ENCODE assay signal across 15 mouse cellular contexts in genomic region chr1:54905632-54906031, GRCm38 (mm10). TPM values are rescaled to one million over a fixed set of nuclear protein-coding genes. Genes with fewer than 3 reads are reported as not detected.
A peak's percentile ranks its signal among the peaks of the same experiment; 100 is the strongest.
DNase-seq lines count a peak whose midpoint lies in the region; ATAC-seq and TF ChIP-seq lines count a peak whose summit lies in the region.
"Had no signal": no experiment of that assay in that cellular context is flagged by ENCODE, and none has a peak within 500 bp of the region (broad histone marks: within the 10 kb centered on the region; RNA-seq: fewer than 3 reads in every experiment).

No protein-coding gene starts in this region.

- TF ChIP-seq CTCF in gastrocnemius, adult 2 months (IDR thresholded peaks at IDR 0.05), result no peak
- TF ChIP-seq CTCF in hindbrain, postnatal 0 days (IDR thresholded peaks at IDR 0.05; ENCODE audit: low read depth), result no peak
- TF ChIP-seq CTCF in intestine, postnatal 0 days (IDR thresholded peaks at IDR 0.05; ENCODE audit: low read depth), result no peak

- no peaks in the 10 kb centered on the region for H3K27me3 ChIP-seq in hindbrain, postnatal 0 days (ENCODE audit: insufficient read depth, low read length)
- no peaks in the 10 kb centered on the region for H3K27me3 ChIP-seq in hindbrain, embryonic 10.5 days (ENCODE audit: insufficient read depth, poor library complexity, severe bottlenecking)
- no peaks in the 10 kb centered on the region for H3K27me3 ChIP-seq in intestine, postnatal 0 days (replicated peaks; ENCODE audit: control insufficient read depth, insufficient read depth, low read length)
- H3K27me3 ChIP-seq in liver, embryonic 12.5 days (replicated peaks), result no peaks in the 10 kb centered on the region
- H3K27me3 ChIP-seq: hindbrain, embryonic 15.5 days had no signal

- H3K4me3 ChIP-seq in gastrocnemius, adult 2 months, result peak overlapping the region; percentile 17; the same call in 1 of the 2 replicates
- no peak overlapping the region for H3K4me3 ChIP-seq in hindbrain, postnatal 0 days (ENCODE audit: low read length)
- H3K4me3 ChIP-seq in hindbrain, embryonic 10.5 days, result no peak overlapping the region
- no peak overlapping the region for H3K4me3 ChIP-seq in intestine, postnatal 0 days (ENCODE audit: low read depth, low read length)
- H3K4me3 ChIP-seq in liver, embryonic 12.5 days, result no peak overlapping the region
- H3K4me3 ChIP-seq: erythroblast, embryonic 14.5 days; hindbrain, embryonic 15.5 days had no signal

- H3K27ac ChIP-seq in gastrocnemius, adult 2 months, result no peak overlapping the region
- H3K27ac ChIP-seq in hindbrain, postnatal 0 days, result peak overlapping the region; percentile 51
- no peak overlapping the region for H3K27ac ChIP-seq in hindbrain, embryonic 10.5 days
- H3K27ac ChIP-seq in intestine, postnatal 0 days (ENCODE audit: low read depth, low read length), result no peak overlapping the region
- no peak overlapping the region for H3K27ac ChIP-seq in liver, embryonic 12.5 days
- H3K27ac ChIP-seq: kidney, postnatal 0 days had no signal

- no peaks in the 10 kb centered on the region for H3K36me3 ChIP-seq in hindbrain, postnatal 0 days (ENCODE audit: insufficient read depth, low read length)
- H3K36me3 ChIP-seq in hindbrain, embryonic 10.5 days, result no peaks in the 10 kb centered on the region
- H3K36me3 ChIP-seq in intestine, postnatal 0 days (ENCODE audit: control insufficient read depth, insufficient read depth), result no peaks in the 10 kb centered on the region
- H3K36me3 ChIP-seq in liver, embryonic 12.5 days, result no peaks in the 10 kb centered on the region; the same call in 1 of the 2 replicates
- H3K36me3 ChIP-seq: hindbrain, embryonic 15.5 days had no signal

- intact Hi-C loops in gastrocnemius, adult 2 months (cut with DNase I), result no loop called here
- intact Hi-C loops in gastrocnemius, postnatal 14 days (cut with DNase I; ENCODE audit: low total_unique reads), result no loop called here

- no peak overlapping the region for H3K4me2 ChIP-seq in hindbrain, postnatal 0 days (ENCODE audit: low read depth, low read length)
- no peak overlapping the region for H3K4me2 ChIP-seq in intestine, postnatal 0 days (replicated peaks; ENCODE audit: low read depth)
- H3K4me2 ChIP-seq in liver, embryonic 12.5 days, result no peak overlapping the region
- H3K4me2 ChIP-seq: hindbrain, embryonic 15.5 days had no signal

- H3K9ac ChIP-seq in hindbrain, postnatal 0 days (replicated peaks; ENCODE audit: low read length), result no peak overlapping the region
- H3K9ac ChIP-seq in intestine, postnatal 0 days (ENCODE audit: low read depth, low read length), result no peak overlapping the region
- no peak overlapping the region for H3K9ac ChIP-seq in liver, embryonic 12.5 days
- H3K9ac ChIP-seq: hindbrain, embryonic 15.5 days had no signal

- peaks cover 11% of the 10 kb centered on the region; the same call in 1 of the 2 replicates for H3K4me1 ChIP-seq in hindbrain, postnatal 0 days (ENCODE audit: insufficient read depth, low read length)
- H3K4me1 ChIP-seq in hindbrain, embryonic 10.5 days (replicated peaks), result peaks cover 24% of the 10 kb centered on the region
- 0 out of 2 replicates have a peak, but pooled peaks cover 3% of the 10 kb centered on the region for H3K4me1 ChIP-seq in intestine, postnatal 0 days (replicated peaks; ENCODE audit: control insufficient read depth, insufficient read depth, low read length)
- H3K4me1 ChIP-seq in liver, embryonic 12.5 days, result peaks cover 8% of the 10 kb centered on the region; the same call in 1 of the 2 replicates

- H3K9me3 ChIP-seq in hindbrain, postnatal 0 days (ENCODE audit: low read length), result no peaks in the 10 kb centered on the region
- no peaks in the 10 kb centered on the region for H3K9me3 ChIP-seq in hindbrain, embryonic 10.5 days
- 0 out of 2 replicates have a peak, but pooled peaks cover 2% of the 10 kb centered on the region for H3K9me3 ChIP-seq in intestine, postnatal 0 days (ENCODE audit: control insufficient read depth)
- no peaks in the 10 kb centered on the region for H3K9me3 ChIP-seq in liver, embryonic 12.5 days (replicated peaks)
- H3K9me3 ChIP-seq: hindbrain, embryonic 15.5 days had no signal

- no peak for ATAC-seq in hindbrain, postnatal 0 days
- ATAC-seq in intestine, postnatal 0 days, result peak; percentile 16; the same call in 1 of the 2 replicates
- ATAC-seq in liver, embryonic 12.5 days, result no peak

- DNase-seq in gastrocnemius, adult 2 months, result no peak
- no peak for DNase-seq in gastrocnemius, postnatal 14 days
- DNase-seq in hindbrain, postnatal 0 days (ENCODE audit: low spot score), result no peak
- DNase-seq in hindbrain, embryonic 10.5 days (ENCODE audit: low spot score), result no peak
- DNase-seq in lung, postnatal 36 days, result peak; percentile 73
- no peak for DNase-seq in right cerebral cortex, adult 18-20 months
- DNase-seq: cerebellum, adult 11 months; cerebellum, postnatal 36 days; gastrocnemius, postnatal 36 days; layer of hippocampus, adult 9-11 months had no signal

- WGBS in hindbrain, postnatal 0 days, result 75% methylated on average over 7 of the region's 7 CpGs
- WGBS in hindbrain, embryonic 10.5 days, result 74% methylated on average over 7 of the region's 7 CpGs
- WGBS in intestine, postnatal 0 days, result 28% methylated on average over 7 of the region's 7 CpGs
- WGBS in liver, embryonic 12.5 days (ENCODE audit: insufficient replicate concordance), result 51% methylated on average over 7 of the region's 7 CpGs

RNA-seq across cellular contexts. Expression of gene Ankrd44, which starts 20.6 kb away (rescaled TPM):
- 1 to 10 TPM; 7.5 to 9.6 TPM for total RNA-seq in gastrocnemius, adult 2 months (2021)
- total RNA-seq in gastrocnemius, postnatal 14 days (2021), result 10 to 100 TPM in 1 of 2 experiments, 1 to 10 TPM in 1; 7.6 to 11.4 TPM
- total RNA-seq in hindbrain, postnatal 0 days (2014; rRNA removed), result 41.9 and 82.9 TPM in 2 replicates
- polyA plus RNA-seq in hindbrain, postnatal 0 days (2015; fragmentation: Nextera tagmentation; extraction: Ambion mirVana), result 13.7 and 13.8 TPM in 2 replicates
- 11.0 and 11.9 TPM in 2 replicates for polyA plus RNA-seq in hindbrain, embryonic 10.5 days (2016; fragmentation: Nextera tagmentation; extraction: Ambion mirVana)
- 5.5 and 7.0 TPM in 2 replicates for polyA plus RNA-seq in intestine, postnatal 0 days (2015; fragmentation: Nextera tagmentation; extraction: Ambion mirVana)
- 4.5 and 6.1 TPM in 2 replicates for polyA plus RNA-seq in liver, embryonic 12.5 days (2016; fragmentation: Nextera tagmentation; extraction: Ambion mirVana)
